Mouse (Mus musculus) ovary, postnatal 10 days (tissue): ENCODE data around the gene Paics.
A peak's percentile ranks its signal among the peaks of the same experiment; 100 is the strongest.
"Not testable (repeated sequence)": the region's sequence is repeated elsewhere in the genome, so short reads cannot be mapped to it uniquely, and the experiment has no call there.

ENCODE experiments used
- DNase-seq: peaks from one replicate; pipeline ENCODE4 v3.0.0; 2022; ENCODE audit warnings: low spot score

Gene Paics

DNA sequence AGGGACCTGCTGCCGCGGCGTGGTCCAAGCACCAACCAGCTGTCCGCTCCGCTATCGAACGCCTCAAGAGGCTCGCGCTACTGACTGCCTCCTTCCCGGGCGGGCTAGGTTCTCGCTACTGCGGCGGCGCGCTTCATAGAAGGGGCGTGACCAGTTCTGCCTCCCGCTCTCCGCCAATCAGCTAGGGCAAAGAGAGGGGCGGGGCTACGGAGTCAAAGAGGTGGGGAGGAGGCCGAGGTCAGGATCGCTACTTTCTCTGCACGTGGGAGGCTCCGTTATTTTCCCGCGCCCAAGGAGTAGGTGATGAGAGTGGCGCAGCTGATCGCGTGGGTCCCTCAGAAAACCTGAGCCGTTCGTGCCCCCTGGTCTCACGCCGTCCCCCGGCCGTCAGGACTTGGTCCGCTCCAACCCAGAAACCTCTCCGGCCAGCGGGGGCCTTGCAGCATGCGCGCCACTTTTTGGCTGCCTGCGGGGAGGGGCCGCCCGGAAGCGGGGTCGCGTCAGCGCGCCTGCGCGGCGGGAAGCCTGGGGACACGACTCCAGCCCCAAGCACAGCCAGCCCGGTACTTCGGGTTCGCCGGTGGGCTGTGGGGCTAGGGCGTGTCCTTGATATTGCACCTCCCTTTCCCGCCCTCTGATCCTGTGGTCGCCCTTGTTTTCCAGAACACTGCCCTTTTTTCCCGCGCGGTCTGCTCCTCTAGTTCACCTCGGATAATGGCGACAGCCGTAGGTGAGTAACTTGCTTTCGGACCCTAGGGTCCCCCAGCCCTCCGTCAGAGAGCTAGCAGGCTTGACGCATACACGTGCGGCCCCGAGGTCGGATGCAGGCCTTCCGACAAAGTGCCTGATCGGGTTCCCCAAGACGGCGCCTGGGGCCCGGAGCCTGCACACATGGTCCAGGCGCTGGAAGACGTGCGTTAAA lies at the start of gene Paics, which contains the start of gene Ppat:
TSS of gene Paics (plus strand) at position 202 of the 922 bp plus-strand sequence.
TSS of gene Ppat (minus strand) at position 473 of the 922 bp plus-strand sequence.
- peak; percentile 96 for DNase-seq

DNA sequence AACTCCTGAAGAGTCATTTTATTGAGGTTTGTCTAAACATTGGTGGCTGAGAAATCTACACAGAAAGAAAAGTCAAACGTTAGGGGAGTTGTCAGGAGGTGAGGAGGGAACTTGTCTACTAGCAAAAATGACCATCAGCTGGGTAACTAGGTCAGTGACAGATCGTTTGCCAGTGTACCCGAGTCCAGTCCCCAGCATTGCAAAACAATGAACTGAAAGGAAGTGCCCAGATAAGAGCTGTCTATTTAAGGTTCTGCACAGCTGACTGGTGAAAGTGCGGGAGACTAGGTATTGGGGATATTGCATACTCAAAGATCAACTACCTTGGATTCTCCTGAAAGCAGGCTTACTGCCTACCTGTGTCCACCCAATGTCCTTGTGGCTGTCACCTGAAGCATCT lies 49.0 kb upstream of the Paics start:
- DNase-seq, result no peak

DNA sequence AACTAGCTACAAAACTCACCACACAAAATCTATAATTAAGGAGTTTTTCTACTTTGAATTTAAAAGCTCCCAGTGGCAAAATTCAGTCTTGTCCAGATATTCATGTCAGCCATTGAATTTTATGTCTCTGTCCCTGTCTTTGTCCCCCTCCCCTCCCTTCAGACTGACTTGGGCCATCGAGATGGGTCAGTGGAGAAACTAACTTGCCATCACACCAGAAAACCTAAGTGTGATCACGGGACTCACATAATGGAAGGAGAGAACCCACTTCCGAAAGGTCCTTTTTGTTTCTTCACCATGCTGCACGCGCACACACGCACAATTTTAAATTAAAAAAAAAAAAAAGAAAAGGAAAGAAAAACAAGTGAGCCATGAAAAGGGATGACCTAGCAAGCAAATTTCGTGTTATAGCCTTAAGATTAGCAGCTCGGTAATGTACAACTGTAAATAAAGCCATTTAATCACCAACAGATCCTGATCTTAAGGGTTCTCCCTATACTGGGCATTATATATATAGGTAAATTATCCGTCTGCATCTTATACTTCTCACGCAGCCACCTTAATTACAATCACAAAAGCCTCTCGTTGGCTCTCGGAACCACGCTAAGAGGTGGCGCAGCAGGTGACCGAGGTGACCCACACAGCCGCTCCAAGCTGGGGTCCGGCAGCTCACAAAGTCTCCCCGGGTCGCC lies 46.2 kb upstream of the Paics start:
- DNase-seq, result no peak

DNA sequence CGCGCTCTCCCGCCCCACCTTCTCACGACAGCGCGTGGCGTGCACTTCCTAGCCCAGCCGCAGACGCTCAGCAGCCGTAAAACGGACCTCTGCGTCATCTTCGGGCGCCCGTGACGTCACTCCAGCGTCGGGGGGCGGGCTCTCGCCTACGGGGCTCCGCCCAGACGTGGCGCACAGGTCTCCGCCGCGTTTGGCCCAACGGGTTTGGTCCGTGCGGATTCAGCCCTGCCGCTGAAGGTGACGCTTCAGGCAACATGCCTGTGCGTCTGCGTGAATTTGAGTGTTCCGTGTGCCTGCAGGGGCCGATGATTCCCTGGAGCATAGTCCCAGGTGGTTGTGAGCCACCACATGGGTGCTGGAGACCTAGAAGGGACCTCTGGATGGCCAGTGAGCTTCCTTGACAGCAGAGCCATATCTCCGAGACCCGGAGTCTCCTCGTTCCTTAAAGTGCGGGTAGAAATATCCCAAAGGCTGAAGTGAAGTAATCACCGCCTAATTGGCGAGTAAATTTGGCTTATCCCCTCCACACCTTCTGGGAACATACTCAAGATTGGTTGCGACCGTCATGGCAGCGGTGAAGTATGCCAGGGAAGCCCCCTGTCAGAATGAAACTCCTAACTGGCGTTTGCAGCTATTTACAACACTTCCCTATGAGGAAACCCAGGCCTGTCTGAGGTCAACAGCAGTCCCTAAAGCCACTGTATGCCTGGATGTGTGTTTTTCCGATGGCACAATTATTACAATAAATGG lies 45.5 kb upstream of the Paics start, which contains the start of gene Aasdh:
TSS of gene Aasdh (minus strand) at position 110 of the 750 bp plus-strand sequence.
- DNase-seq, result peak; percentile 96

DNA sequence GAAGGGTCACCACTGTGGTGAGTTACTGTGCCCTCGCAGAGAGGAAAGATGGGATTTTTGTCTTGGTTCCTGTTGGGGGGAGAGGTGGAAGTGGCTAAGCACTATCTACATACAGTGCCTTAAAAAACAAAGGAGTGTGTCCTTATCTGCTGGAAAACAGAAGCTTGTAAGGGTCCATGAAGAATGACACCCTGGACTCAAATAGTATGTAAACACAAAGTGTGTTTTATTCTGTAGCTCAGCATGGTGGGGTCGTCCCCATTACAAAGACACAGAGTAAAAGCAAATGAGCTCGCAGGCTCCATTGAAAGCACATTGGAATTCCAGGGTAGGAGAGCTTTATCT lies 45.0 kb upstream of the Paics start:
- DNase-seq, result no peak

DNA sequence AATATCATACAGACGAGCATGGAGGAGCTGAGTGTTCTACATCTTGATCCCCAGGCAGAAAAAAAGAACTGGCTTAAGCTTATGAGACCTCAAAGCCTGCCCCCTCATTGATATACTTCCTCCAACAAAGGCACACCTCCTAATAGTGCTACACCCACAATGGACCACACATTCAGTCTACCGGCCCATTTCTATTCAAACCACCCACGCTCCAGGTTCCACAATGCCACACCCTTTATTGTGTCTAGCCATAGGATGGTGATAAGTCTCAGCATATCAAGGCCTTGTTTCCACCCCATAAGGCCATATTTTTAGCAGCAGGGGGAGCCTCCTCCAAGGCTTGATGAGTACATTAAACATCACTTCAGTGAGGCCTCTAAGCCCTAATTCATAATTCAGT lies 40.3 kb upstream of the Paics start:
- DNase-seq, result no peak

DNA sequence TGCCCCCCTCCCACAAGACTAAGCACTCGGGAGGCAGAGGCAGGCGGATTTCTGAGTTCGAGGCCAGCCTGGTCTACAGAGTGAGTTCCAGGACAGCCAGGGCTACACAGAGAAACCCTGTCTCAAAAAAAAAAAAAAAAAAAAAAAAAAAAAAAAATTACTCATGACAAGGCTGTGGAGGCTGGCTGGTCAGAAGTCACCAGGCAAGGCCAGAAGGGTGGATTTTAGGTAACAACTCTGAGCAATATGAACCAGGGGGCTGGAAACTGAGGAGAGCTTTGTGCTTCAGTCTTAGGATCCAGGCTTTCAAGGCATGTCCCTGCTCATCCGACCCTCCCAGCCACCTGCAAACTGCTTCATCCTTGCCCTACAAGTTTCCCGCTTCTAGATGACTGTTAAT lies 38.6 kb upstream of the Paics start:
- not testable (repeated sequence) for DNase-seq

DNA sequence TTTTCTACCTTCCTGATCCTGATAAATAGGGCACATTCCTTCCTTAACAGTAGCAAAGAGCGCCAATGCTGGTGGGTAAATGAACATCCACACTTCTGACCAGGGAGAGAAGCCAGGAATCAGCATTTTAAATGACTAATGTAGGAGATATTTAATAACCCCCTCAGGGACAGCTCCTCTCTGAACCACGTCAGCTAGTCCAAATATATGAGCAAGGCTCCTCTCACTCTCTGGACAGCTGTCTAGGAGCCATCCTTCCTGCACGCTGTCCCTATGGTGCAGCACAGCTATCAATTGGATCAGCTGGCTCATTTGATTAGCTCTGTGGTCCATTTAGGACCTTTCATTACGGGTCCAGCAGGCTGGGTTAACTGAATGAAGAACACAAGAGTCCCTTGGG lies 28.3 kb upstream of the Paics start:
- no peak for DNase-seq

DNA sequence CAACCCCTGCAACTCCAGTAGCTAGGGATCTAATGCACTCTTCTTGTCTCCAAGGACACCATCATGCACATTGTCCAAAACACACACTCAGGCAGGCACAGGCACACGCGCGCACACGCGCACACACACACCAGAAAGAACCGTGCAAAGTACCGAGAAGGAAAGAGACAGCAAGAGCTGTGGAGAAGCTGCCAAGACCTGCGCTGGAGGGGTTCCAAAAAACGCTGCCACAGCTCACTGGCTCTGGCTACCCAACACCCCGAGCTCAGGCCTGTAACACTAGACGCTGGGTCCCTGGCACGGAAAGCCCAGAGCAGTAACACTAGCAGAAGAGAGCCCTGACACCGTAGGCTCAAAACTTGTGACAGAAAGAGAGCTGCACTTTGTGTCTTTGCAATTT lies 27.7 kb upstream of the Paics start:
- peak; percentile 24 for DNase-seq

DNA sequence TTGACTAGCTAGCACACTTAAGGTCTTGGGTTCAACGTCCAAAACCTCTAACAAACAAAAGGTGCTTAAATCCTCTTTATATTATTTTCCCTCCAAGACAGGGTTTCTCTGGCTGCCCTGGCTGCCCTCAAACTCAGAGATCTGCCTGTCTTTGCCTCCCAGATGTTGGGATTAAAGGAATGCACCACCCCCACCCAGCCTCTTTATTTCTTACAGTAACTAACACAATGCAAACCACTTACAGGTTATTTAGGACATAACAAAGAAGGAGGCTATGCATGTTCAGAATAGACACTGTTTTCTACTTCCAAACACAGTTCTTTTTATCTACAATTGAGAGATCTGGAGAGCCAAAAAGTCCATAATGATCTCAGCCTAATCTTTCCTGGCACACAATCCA lies 26.8 kb upstream of the Paics start:
- no peak for DNase-seq

DNA sequence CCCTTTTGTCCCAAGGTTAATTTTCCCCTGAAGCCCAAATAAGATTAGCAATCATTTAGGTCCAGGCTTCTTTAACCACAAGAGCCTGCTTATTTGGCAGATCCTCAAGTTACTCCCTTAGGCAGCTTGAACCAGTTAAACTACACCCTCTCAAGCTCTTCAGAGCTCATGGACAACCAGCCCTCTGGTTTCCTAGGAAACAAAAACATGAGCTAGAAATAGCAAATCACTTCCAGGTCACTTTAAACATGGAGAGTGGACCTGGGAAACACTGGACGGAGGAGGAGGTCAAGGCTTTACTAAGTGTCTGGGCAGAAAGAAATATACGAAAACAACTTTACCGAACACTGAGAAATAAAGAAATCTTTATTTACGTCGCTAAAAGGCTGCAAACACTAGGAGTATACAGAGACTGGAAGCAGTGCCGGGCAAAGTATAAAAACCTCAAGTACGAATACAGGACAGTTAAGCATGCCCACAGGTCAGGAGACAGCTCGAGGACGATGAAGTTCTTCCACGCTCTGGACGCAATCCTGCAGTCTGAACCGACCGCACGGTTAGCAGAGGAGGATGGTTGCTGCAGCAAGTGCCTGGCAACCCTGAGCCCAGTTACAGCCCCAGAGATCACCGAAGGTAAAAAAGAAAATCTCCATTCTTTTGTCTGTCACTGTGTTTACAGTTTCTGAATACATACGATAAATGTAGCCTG lies 22.8 kb upstream of the Paics start:
- DNase-seq, result no peak

DNA sequence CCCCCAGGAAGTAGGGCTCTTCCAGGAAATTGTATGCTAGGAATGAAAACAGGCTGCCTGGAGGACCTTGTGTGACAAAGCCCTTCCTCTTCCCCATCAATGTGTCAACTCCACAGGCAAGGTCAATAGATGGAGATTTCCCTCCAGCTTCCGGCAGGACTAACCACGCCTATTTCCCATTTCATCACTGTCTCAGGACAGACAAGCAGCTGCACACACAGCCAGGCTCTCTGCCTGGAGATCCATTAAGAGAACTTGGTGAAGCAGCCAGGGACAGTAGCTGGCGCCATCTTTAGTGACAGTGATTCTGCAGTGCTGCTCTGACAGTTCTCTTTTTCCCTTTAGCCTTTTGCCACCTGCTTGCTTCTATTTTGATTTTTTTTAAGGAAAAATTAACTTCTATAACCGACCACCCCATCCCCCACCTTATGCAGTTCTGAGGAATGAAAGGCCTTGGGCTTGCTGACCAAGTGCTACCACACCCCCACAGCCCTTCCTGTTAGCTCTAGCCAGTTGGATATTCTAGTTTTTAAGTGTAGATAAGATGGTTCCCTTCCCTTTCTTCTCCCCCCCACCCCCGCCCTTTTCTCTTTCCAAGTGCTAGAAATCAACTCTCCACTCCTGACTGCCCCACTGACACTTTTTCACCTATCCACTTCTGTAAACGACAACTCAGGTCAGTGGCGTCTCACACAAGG lies 21.8 kb upstream of the Paics start:
- DNase-seq, result no peak

DNA sequence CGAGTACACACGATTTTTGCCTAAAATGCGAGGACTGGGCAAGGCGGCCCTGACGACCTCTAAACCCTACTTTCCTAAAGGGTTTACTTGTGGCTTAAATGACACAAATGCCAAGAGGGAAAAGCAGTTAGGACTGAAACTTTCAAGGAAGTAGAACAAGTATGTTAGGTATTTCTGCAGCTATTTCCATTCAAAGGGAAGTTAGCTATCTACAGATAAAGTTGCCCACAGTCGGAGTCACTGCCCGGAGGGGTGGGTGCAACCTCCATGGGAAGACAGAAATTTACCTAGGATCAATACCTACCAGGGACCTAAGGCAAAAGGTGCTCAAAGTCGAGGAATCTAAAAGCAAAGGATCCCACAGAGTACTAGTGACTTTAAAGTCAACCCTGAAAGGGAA lies 11.4 kb upstream of the Paics start:
- no peak for DNase-seq

DNA sequence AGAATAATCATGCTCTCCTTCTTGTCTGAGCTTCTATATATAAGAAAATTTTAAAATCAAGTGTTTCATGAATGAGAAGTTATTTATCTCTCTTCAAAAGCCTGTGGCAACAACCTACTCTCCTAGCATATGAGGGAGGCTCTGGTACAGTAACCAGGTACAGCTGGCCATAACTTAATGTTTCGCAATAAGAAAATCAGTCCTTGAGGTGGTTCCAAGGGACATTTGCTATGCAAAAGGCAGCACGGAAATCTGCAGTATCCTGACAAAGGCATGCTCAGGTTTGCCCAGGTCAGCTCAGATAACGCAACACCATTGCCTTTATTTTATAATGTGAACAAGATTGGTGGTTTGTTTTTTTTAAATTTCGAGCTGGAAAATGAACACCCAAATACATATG lies 9.1 kb upstream of the Paics start:
- DNase-seq, result no peak

DNA sequence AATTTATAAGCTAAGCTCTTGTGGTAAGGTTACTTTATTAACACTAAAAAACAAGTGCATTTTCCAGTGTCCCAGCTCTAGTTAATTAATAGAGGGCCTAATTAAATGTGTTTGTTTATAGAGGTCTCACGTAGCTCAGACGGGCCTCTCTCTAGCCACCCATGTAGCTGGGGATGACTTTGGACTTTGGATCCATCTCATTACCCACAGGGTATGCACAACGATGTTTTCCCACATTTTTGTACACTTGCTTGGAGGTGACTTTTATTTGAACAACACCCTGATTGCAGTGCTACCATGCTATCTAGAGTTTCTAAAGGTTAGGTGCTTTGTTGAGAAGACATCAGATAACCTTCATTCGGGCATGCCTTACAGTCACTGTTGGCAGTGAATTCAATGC lies 8.6 kb upstream of the Paics start:
- no peak for DNase-seq

DNA sequence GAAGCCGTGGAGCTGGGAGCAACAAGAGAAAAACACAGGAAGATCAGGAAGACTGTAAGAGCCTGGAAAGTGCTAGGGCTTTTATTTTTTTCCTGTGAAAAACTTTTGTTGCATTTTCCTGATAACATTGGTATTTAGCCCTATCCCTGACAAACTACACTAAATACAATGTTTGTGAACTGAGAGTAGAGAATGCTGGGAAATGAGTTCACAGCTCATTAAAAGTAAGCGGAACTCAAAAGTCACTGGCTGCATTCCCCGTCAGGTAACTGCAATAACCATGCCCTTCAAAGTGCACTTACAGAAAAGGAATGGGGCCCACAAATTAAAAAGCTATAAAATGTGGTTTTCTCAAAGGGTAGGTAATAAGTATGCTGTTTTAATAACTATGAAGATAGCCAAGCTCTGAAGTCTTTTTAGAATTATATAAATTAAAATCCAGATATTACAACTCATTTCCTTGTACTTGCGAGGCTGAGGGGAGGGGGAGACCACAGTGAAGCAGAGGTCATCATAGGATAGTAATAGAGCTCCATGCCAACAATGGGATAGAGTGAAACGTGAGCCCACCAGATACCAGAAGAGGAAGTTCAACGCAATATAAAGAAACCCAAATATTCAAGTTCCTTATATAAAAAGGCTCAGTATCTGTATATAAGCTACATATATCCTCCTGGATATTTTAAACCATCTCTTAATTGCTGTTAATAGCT lies 6.0 kb upstream of the Paics start:
- DNase-seq, result no peak

DNA sequence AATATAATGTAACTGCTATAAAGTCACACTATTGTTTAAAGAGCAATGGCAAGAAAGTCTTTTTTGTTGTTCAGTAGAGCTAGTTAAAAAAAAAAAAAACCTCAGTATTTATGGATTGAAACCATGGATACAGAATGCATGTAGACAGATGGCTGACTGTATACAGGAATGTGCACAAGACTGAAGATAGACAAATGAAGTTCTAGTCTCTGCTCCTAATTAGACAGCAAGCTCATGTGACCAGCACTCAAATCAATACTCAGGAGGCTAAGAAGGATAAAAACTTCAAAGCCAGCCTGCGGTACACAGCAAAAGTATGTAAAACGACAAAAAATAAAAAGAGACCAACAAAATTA lies 5.5 kb upstream of the Paics start:
- DNase-seq, result no peak

DNA sequence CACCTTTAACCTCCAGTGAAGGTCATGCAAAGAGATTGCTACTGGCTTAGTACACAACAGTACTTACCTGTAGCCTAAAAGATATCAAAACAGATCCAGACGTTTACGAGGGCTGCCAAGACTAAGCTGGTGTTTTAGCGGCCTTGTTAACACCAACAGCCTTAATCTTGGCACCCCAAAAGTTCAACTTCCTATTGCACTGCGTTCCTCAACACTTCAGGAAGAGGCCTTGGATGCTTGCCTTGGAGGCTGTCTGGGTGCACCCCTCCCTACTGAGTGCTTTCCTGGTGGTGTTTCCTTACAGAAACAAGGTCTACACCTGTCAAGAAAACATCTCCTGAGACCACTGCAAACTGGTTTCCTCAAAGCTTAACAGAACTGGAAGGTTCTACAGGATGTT lies 4.0 kb upstream of the Paics start:
- DNase-seq, result no peak

DNA sequence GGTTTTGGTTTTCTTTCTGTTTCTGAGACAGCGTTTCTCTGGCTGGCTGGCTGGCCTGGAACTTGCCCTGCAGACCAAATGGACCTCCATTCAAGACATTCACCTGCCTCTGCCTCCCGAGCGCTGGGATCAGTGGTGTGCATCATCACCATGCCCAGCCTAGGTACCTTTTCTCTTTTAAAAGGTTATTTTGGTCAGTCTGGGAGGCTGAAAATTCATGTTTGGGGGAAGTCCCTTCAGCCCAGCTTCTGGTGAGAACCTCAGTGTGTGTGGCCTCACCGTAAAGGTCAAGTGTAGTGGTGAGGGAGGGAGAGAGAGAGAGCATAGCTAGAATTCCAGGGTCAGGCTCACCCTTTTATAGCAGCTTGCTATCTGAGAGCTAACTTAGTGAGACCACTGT lies 3.3 kb upstream of the Paics start:
- no peak for DNase-seq

DNA sequence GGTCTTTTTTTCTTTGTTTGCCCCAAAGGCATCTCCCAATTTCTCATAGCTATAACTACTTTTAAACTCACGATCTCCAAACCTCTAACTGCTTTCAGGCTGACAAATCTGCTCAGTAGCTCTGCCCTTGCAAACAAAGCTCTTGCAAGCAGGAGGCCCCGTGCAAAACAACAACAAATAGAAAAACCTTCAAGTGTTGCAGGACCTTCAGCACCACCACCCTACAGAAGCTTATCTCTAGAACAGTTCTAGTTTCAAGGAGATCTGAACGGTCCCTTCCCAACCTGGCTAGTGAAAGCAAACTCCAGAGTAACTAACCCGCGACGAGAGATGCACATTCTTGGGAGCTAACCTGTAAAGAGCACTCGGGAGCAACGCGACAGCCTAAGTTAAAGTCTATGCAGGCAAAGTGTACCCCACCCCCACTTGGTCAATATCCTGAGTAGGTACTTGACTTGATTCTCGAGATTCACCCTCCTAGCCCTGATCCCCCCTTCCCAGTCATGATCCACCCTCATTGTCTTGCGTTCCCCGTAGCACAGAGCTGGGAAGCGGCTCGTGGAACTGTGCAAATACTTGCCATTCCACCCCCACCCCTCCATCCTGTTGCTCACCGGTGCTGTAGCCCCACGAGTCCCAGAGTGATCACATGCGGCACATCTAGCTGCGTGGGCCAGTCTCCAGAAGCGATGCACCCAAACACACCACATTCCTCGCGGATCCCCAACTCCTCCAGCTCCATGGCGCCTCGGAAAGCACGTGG lies 583 bp upstream of the Paics start:
- DNase-seq, result no peak
